Mouse (Mus musculus) ES-E14 (cell line): Measurements from ENCODE around the gene Sept5.

ENCODE experiments used
- CHD2 ChIP-seq: IDR thresholded peaks from 2 replicates; pipeline ENCODE4 v1.6.1; 2014; ENCODE audit warnings: mild to moderate bottlenecking, low read depth, low read length, inconsistent platforms
- HCFC1 ChIP-seq: IDR thresholded peaks from 2 replicates; pipeline ENCODE4 v1.6.1; 2012; ENCODE audit warnings: low read length, inconsistent platforms, borderline replicate concordance; ENCODE audit not compliant: insufficient read depth
- MAFK ChIP-seq: IDR thresholded peaks from 2 replicates; pipeline ENCODE4 v1.6.1; 2014; ENCODE audit warnings: mild to moderate bottlenecking, low read depth, low read length, inconsistent platforms; ENCODE audit not compliant: insufficient read depth
- ZC3H11A ChIP-seq: IDR thresholded peaks from 2 replicates; pipeline ENCODE4 v1.6.1; 2012; ENCODE audit warnings: low read depth, mild to moderate bottlenecking, inconsistent platforms, low read length, borderline replicate concordance
- ZNF384 ChIP-seq: IDR thresholded peaks from 2 replicates; pipeline ENCODE4 v1.6.1; 2012; ENCODE audit warnings: low read depth, low read length, inconsistent platforms

- TF ChIP-seq MAFK (no peak), CHD2 (no peak), HCFC1 (no peak), ZC3H11A (no peak), ZNF384 (no peak)
These were observed 9.6 kb downstream of the Sept5 start for GRCm38 (mm10) chr16:18620201-18620600.
